Mouse (Mus musculus) kidney, adult 9 months (tissue): ENCODE results near the gene Pkig.
A peak's percentile ranks its signal among the peaks of the same experiment; 100 is the strongest.
"Not testable (repeated sequence)": the region's sequence is repeated elsewhere in the genome, so short reads cannot be mapped to it uniquely, and the experiment has no call there.

Experiments
- DNase-seq: peaks from one replicate; pipeline ENCODE4 v3.0.0; 2022

Pkig gene

DNA sequence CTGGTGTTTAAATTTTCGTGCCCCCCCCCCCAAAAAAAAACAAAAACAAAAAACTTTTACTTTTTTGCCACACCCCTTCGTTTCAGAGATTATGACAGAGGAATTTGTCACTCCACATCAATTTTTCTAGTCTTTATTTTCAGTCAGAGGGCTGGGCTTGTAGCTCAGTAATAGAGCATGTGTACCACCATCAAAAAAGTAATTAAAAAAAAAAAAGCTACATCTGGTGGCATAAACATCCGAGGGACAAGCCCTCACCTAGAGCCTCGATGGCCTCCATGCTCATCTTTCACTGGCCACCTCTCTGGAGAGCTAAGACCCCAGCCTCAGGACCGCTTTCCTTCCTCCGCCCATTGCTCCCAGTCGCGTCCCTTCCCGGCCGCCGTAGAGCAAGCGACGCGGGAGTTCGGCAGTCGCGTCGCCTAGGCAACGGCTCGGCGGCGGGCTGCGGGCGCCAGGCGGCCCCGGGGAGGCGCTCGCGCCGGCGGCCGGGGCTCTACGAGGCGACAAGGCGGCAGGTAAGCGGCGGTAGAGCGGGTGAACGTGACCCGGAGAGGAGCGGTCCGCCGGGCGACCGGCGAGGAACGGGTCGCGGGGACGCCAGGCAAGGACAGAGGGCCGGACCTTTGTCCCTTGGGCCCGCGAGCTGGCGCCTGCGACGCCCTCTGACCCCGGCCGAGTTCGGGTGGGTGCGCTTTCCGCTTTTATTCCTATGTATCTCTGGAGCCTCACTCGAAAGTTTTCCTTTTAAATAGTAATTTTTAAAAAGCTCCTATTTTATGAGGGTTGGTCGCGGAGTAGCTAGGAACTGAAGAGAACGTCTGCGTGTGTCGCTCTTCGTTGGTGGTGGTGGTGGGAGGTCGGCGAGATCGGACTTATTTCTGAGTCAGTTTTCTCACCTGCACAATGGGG is at the start of gene Pkig:
Pkig (plus strand) TSS at position 412 of the 912 bp plus-strand sequence.
- peak; percentile 81 for DNase-seq

DNA sequence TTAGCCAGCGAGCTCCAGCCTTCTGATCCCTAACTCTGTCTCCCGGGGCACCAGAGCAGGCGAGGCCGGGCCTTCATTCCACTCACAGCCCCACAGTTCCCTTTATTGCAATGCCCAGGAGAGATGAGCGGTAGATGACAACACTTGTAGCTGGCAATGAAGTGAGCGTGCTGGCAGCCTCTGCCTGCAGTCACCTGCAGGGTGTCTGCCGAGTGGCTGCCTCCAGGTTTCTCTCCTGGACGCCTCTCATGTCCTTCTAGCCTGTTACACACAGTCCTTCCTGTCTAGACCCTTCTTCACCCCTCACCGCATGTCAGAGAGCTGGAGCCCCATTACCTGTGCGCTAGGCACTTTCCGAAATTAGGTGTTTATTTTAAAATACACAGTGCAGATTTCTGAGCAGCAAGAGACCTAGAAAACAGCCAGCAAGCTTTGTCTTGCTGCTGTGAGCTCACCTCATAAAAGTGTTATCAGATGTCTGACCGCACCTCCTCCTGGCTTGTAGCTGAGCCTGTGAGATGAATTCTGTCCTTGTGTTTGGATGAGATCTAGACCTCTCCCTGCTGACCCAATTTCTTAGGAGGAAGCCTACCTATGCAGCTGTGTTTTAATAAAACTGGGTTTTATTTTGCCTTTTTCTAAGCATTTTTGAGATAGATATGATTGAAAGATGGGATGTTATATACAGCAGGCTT is 48.8 kb upstream of the Pkig start:
- no peak for DNase-seq

DNA sequence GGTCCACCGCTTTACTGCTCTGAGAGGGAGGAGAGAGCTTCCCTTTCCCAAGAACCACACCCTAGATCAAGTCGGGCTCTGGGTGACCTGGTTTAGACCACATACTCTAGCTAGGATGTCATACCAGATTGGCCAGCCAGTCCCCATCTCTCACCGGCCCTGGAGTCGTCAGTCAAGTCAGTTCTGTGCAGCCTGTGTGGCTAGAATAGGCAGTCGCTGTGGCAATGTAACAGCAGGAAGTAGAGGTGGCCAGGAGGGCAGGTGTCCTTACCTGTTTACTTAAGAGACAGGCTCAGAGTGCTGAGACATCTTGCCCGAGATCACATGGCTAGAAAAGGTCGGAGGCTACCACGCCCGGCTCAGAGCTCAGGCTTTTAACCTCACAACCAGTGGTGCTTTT is 47.0 kb upstream of the Pkig start:
- no peak for DNase-seq

DNA sequence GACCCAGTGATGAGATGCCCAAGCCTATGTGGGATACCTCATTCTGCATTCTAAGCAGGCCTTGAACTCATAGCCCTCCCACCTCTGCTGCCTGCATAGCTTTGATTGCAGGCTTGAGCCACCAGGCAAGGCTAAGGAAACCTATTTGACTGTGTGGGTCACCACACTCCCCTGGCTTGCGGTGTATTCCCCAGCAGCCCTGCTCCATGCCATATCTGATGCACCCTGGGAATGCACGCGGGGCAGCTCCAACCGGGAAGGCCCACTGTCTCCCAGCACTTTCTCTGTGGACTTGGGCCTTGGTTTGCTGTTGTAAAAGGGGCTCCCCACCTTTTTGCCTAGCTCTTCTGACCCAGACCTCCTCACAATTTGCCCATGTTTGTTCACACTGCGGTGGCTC is 45.0 kb upstream of the Pkig start:
- DNase-seq = no peak

DNA sequence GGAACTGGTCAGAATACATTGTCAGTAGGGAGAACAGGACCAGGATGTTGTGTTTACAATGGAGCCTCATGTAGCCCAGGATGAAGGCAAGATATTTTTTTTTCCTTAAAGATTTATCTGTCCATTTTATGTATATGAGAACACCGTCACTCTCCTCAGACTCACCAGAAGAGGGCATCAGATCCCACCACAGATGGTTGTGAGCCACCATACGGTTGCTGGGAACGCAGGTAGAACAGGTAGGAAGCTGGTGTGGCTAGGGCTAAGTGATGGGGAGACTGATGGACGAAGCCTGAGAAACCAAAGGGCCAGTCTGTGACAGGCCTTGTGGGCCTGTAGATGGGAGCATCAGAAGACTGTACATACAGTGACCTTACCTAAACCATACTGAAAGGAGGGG is 44.2 kb upstream of the Pkig start:
- no peak for DNase-seq

DNA sequence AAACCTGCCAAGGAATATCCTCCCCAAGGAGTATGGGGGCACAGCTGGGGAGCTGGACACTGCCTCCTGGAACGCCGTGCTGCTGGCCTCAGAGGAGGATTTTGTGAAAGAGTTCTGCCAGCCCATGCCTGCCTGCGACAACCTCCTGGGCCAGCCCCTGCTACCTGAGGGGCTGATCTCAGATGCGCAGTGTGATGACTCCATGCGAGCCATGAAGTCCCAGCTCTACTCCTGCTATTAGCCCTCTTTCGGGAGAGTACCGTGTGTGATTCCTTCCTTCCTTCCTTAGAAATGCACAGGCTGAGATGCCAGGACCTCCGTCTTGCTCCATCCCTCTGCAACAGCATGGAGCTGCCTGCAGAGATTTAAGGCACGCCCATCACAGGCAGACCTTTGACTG is 42.8 kb upstream of the Pkig start:
- no peak for DNase-seq

DNA sequence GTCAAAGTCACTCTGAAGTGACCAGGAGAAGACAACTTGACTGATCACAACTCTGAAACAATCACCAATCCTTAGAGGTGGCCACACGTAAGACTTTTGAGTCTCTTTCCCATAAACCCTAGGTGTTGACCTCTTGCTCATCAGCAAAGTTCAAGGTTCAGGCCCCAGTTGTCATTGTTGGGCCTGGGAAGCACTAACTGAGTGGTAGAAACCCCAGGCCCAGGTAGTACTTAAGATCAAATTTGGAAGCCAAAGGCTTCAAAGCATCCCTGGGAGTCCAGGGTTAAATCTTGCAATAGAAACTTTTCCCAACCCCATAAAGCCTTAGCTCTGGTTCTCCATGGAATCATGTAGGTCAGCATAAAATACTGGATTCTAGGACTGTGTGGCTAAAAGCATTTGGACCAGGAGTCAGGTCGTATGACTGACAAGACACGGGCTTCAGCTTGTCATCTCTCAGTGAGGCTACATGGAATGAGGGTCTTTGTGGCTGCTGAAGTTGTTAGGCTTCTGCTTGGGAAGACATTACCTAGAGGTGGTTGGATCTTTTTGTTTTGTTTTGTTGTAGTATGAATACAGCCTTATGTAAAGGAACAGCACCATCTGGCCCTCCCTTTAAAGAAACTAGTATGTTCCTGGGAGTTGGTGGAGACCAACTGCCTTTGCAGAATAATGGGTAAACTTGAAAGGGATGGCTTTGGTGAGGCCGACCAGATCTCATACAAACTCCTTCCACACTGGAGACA is 42.1 kb upstream of the Pkig start:
- DNase-seq = no peak

DNA sequence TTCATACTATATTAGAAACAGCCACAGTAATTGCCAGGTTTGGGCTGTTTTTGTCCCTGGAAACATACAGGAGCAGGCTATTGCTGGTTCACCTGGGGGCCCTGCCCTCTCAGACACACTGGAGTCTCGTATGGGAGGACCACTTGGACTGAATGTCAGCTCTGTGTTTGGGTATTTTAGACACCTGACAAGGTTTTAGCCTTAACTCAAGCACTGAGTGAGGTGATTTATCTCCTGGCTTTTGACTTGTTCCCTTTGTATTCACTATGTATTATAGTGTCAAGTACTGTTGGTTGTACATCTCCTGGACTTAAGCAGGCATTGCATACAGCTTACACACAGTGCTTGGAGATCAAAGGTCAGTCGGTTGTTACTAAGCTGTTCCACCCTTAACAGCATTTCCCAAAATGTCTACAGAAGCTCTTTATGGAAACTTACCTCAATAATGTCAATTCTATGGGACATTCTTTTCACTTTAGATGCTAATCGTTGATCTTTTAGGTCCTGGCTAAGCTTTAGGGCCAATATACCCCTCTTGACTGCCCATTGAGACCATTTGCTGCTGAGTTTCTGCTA is 41.4 kb upstream of the Pkig start:
- no peak for DNase-seq

DNA sequence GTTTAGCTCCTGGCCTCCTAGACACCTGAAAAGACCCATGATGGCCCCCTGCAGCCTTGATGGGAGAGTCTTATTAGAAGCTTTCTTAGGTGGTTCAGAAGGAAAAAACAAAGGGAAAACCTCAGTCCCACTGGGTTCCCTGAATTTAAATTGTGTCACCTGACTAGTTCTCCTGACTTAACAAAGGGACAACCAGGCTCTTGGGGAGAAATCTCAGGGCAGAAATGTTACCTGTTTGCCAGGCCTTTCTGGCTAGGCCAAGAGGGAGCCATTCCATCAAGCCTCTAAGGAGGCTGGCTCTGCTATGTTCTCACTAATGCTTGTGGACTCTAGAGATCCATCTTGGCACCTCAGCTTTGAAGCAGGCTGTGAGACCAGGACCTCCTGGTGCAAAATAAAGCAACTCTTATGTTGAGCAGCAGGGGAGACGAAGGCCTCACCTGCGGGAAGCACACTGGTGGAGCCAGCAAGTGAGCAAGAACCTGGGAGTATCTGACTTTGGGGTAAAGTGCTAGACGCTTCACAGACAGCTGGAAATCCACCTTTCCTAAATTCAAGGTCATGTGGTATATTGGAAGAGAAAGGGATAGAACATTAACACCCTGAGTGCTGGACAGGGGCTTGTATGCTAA is 40.8 kb upstream of the Pkig start:
- no peak for DNase-seq

DNA sequence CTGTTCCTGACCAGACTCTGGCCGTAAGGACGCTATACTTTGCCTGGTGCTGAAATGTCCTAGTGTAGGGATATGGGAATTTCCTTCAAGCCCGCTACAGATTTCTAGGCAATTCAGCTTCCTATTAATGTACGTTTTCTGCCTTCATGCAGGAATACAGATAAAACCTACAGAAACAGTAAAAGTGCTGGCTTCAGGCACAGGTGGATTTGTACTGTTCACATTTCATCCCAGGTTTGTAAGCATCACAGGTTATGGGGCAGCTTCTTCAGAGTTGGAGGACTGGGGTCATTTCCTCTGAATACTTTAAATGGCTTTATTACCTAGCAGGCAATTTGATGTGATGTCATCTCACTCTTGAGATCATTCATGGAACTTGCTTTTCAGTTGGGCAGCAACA is 40.3 kb upstream of the Pkig start:
- DNase-seq = no peak

DNA sequence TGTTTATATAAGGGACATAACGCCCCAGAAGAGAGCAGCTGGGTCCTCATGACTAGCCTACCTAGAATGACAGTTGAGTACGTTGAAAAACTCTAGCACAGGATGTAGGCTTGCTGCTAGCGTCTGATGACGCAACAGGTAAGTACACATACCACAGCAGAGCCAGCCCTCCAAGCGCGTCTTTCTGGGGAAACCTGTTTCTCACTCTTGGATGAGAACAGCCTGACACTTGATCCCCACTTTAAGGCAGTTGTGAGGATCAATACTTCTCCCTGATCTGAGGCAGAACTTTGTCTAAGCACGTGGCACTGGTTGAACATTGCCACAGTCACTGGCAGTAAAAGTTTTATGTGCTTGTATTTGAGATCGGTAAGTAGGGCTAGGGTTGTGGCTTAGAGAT is 37.7 kb upstream of the Pkig start:
- no peak for DNase-seq

DNA sequence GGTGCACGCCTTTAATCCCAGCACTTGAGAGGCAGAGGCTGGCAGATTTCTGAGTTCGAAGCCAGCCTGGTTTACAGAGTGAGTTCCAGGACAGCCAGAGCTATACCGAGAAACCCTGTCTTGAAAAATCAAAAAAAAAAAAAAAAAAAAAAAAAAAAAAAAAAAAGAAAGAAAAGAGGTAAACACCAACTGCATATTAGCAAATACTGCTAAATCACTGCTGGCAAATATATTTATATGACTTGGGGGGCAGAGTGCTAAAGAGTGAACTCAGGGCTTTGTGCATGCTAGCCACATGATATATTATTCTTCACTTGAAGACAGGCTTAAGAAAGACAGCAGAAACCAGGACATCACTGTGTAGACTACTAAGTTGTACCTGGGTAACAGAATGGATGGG is 36.8 kb upstream of the Pkig start:
- not testable (repeated sequence) for DNase-seq

DNA sequence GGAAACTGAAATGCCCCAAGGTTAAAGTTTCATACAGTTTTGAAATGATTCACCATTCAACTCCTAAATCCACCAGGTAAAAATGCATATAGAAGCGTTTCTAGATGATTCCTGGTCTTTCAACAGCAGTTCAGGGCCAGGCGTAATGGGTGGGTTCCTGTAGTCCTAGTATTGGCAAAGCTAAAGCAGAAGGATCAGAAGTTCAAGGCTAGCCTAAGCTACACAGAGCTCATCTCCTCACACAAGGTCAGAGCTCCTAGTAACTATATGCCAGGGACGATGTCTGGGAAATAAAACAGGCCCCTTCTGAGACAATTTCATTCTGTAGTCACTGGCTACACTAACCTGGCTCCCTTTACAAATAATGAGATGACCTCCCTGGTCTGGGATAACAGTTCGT is 27.0 kb upstream of the Pkig start:
- DNase-seq = no peak

DNA sequence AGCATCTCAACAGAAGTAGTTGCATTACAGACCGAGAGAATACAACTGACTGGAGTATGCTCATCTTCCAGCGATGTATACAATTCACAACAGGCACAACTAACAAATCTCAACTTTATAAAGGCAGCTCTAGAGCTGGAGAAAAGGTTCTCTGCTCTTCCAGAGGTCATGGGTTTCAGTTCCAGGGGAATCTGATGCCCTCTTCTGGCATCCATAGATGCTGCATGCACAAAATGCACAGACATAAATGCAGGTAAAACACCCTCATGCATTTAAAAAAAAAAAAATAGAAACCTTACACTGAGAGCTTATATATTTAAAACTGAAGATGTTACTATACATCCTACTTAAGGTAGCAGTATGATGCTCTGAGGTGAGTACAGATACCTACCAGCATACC is 26.5 kb upstream of the Pkig start:
- DNase-seq = no peak

DNA sequence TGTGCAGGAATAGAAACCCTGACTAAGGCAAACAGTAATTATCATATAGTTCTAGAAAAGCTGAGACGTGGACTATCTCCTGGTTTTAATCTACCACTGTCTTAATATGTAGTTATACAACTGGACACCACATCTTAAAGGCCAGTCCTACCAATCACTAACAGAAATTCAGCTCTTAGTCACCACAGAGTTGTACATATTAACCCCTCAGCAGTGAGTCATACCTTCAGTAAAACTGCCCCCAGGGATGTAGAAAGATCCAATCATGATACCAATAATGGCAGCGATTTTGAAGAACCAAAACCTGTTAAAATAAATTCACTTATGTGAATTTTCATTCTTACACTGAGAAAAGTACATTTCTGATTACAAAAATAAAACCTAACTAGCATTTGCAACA is 24.0 kb upstream of the Pkig start:
- no peak for DNase-seq

DNA sequence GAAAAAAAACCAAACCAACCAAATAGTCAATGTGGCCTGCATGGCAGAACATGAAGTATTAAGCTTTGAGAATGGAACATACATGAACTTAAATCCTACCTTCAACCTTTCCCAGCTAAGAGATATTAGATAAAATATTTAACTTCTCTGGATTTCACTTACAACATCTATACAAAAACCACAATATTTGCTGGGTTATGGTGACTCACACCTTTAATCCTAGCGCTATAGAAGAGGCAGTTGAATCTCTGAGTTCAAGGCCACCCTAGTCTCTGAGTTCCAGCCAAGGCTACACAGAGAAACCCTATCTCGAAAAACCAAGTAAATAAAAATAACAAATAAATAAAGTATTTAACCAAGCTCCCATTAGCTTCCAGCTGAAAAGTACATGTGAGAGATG is 22.1 kb upstream of the Pkig start:
- no peak for DNase-seq

DNA sequence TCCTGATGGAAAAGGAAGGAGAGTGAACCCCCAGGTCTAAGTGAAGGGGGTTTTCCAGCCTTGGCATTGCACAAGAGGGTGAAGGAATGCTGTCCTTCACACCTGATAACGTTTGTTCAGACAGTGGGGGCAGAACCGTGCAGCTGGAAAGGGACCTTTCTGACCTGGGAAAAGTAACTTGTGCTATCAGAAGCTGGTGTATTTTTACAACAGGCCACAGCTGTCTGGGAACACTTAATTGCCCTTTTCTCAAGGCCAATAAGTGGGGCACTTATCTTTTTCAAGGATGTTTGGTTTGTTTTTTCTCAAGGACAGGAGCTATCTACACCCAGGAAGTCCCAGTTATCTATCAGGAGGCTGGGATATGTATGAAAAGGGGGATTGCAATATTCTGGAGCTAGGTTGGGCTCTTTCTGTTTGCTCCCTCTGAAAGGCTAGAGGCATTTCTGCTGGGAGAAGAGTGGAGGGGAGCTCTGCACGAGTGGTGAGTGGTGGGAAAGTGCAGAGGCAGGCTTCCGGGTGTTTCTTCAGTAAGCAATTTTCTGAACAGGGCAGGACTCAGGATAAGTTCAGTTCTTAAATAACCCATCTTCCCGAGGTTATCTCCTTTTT is 20.4 kb upstream of the Pkig start:
- DNase-seq = no peak

DNA sequence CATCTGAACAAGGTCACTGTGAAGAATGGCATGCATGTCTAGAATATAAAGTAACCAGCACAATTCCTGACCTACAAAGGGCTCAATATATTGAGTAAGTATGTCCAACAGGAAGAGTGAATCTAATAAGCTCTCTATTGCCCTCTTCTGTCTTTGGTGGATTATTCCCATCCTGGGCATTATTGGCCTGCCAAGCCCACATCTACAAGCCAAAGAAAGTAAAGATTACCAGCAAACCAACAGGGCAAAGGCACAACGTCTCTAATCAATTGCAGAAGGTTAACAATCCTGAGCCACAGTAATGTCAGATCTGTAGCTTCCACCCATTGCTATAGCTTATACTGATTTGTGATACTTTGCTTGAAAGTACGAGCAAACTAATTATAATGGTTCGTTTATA is 17.7 kb upstream of the Pkig start:
- DNase-seq = no peak

DNA sequence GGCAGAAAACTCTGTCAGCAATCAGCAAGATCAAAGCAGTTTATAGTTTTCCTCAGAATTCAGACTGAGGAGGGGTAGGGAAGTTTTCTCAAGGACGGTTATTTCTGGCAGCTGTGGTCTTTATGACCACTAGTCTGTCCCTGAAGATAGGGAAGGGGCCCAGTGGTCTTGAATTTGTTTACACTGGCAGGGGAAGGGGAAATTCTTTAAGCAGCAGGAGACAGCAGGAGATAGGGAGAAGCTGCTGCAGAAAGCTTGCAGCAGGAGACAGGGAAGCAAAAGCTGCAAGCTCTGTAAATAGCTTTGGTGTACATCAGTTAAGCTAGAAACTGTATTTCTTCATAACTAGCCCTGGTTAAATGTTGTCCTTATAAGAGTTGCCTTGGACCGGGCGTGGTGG is 16.5 kb upstream of the Pkig start:
- no peak for DNase-seq

DNA sequence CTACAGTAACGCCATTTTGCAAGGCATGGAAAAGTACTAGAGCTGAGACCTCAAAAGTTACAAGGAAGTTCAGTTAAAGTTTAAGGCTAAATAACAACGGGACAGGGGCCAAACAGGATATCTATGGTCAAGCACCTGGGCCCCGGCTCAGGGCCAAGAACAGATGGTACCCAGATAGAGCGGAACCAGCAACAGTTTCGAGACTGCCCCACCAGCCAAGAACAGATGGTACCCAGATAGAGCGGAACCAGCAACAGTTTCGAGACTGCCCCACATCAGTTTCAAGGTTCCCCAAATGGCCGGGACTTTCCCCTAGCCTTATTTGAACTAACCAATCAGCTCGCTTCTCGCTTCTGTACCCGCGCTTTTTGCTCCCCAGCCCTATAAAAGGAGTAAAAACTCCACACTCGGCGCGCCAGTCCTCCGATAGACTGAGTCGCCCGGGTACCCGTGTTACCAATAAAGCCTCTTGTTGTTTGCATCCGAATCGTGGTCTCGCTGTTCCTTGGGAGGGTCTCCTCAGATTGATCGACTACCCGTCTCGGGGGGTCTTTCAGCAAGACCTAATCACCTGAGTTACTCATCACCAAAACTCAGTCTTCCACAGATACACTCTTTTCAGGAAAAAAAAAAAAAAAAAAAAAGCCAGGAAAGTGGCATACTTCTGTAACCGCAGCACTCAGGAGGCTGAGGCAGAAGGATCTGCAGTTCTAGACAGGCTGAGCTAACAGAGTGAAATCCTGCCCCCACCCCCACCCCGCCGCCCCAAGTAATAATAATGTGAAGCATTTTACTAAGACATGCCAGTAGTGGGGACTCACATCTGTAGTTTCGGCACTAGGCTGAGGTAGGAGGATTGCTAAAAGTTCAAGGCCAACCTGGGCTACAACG is 15.3 kb upstream of the Pkig start:
- peak; percentile 85 for DNase-seq

DNA sequence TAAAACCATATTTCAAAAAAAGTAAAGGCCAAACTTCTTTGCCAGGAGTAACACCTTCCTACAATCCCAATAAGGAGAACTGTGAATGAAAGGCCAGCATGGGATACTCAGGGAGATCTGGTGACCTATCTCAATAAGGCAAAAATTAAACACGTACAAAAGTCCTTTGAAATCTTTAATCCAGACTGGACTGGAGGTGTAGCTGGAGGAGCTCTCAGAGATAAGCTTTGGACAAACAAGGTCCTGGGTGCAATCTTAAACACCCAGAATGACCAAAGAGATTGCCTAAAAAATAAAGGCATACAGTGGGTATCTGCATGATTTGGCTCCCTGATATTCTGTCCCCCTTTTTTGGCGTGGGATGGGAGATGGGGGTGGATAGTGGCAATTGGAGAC is 14.6 kb upstream of the Pkig start:
- no peak for DNase-seq
